Mouse (Mus musculus) cerebellum, postnatal 10 days (tissue): ENCODE data around the gene Olfr1255.

Source experiments
- DNase-seq, 2 experiments: peaks; one replicate each; pipeline ENCODE4 v3.0.0; 2021; ENCODE audit warnings: mixed read lengths in 2 of 2

Gene Olfr1255

DNA sequence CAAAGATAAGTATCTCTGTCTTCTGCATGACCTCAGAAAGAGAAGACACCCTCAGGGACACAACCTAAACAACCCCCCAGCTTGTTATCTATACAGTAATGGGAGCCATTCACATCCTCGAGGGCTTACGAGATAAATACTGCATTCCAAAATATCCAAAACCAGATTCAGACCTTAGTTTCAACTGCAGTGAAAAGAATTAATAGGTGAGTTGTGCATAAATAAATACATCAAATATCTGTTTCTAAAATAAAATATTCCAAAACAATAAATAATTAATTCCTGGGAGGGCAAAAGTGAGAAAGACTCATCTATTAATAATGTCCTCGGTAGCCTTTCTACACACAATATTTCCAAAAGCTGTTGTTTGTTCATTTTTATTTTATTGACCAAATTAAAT, at the start of gene Olfr1255:
TSS of gene Olfr1255 (plus strand) at position 301 of the 400 bp plus-strand sequence.
- DNase-seq = no peak

DNA sequence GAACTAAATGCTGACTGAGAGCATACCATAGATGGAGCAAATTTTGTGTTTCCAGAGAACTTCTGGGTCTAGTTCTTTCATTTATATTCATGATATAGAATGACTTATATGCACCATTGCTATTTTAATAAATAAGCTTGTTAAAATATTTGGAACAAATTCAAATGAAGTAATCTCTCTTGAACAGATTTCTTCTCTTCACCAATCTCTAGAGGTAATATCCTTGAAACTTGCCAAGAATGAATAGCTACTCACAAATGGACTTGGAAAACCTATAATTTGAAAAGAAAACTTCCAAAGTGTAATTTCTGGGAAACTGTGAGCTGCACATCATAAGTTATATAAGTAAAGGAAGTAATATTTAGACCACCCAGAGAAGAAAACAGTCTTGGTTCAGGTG, 18.3 kb upstream of the Olfr1255 start, which contains the start of gene Olfr1254:
TSS of gene Olfr1254 (minus strand) at position 101 of the 400 bp plus-strand sequence.
- no peak for DNase-seq

DNA sequence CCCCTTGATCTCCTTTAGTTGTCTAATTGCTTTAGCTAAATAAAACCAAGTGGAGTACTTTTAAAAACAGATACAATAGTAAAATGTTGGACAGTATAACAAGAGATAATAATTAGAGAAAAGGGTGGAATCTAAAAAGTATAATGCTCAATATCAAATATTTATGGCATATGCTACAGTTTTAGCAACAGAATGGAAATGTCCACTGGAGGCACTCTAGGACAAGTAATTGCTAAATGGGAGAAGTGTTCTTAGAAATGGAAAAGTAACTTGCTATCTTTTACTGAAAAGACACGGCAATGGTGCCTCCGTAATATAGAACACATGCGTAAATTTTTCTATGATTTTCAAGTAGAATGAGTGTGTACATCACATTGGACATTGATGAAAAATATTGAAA, 12.3 kb upstream of the Olfr1255 start:
- DNase-seq = no peak

DNA sequence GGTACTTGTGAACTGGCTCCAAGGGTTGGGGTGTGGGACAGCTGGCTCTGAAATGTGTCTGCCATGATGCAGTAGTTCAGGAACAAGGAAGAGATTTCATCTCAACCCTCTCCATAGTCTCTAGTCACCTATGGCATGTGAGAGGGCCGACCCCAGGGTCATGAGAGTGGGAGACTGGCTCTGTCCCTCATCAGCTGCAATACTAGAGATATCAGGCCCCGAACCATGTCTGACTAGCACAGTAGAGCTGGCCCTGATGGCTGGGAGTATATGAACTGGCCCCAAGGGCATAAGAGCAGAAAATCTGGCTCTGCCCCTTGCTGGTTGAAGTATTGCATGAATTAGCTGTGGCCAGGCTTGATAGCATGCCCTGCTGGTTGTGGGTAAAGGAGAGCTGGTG, 1.1 kb upstream of the Olfr1255 start:
- DNase-seq = no peak

DNA sequence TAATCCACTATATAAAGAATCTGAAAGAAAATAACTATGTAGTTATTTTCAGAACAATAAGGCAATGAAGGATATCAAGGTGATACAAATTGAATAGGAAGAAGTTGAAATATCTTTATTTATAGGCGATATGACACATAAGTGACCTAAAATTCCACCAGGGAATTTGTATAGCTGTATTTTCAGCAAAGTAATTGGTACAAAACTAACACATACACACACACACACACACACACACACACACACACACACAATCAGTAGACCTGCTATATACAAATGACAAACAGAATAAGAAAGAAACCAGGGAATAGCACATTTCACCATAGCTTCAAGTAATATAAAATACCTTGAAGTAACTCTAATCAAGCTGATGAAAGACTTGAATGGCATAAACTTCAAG, 8.4 kb downstream of the Olfr1255 start:
- DNase-seq = no peak

DNA sequence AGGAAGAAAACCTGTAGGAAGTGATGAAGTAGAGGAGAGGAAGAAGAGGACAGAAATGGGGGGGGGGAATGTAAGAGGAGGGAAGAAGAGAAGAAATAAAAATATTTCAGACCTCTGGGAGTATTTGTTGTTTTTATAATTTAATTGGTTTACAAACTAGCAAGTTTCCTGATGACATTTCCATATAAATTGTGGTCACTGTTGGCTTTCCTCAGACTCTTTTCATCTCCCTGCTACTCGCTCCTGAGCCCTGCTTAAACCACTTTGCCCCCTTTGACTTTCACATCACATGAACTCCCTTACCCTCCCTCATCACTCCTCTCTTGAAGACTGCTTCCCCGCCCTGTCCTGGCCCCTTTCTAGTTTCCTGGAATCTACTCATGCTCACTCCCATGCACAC, 29.6 kb downstream of the Olfr1255 start, which contains the start of gene Olfr1256:
TSS of gene Olfr1256 (minus strand) at position 101 of the 400 bp plus-strand sequence.
- DNase-seq = no peak

DNA sequence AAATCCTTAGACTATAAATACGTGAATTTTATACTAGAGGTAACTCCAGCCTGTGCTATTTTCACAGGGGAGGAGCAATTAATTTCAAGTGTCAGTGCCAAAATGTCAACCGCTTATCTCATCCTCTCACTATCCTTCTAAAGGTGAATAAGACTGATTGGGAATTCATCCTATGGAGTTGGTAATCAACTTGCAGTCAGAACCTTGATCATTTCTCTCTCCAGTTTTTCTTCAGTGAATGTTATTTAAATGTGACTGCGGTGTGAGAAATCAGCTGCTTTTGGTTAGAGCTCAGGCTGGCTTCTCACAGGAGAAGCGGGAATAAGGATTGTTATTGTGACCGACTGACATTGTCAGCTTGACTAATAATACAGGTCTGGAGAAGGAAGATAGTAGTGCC, 36.3 kb downstream of the Olfr1255 start, which contains the start of gene Olfr48:
TSS of gene Olfr48 (minus strand) at position 101 of the 400 bp plus-strand sequence.
- DNase-seq = no peak

DNA sequence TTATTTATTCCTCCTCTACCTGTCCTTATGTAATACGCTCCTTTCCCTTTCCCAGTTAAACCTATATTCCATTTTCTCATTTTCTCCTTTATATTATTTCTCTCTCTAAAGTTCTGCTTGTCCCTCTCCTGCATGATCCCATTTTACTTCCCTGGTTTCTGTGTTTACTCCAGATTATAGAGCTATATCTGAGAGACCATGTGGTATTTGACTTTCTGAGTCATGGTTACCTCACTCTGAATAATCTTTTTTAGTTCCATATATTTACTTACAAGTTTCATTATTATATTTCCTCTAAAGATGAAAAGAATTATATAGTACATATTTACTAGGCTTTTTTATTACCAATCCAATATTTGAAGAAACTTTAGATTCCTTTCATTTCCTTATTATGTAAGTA, 37.4 kb downstream of the Olfr1255 start:
- DNase-seq = no peak
